15 mouse cellular contexts compared by ENCODE assay signal in genomic region chr3:104846601-104847000, GRCm38 (mm10).
"Had no signal": no experiment of that assay in that cellular context is flagged by ENCODE, and none has a peak within 500 bp of the region (broad histone marks: within the 10 kb centered on the region; RNA-seq: fewer than 3 reads in every experiment).

No protein-coding gene starts in this region.

- ATAC-seq: liver, embryonic 12.5 days had no signal

- H3K27me3 ChIP-seq: limb, embryonic 15.5 days; liver, embryonic 12.5 days; neural tube, embryonic 15.5 days had no signal

- DNase-seq: lung, embryonic 14.5 days; lung, postnatal 10 days; lung, postnatal 4 days; midbrain, embryonic 14.5 days; right cerebral cortex, adult 18-20 months; right cerebral cortex, postnatal 25 days; spleen, adult 18-20 months; thymus, adult 18-20 months; thymus, postnatal 14 days had no signal

- H3K9ac ChIP-seq: limb, embryonic 15.5 days; liver, embryonic 12.5 days; lung, embryonic 14.5 days; neural tube, embryonic 15.5 days had no signal

- H3K9me3 ChIP-seq: limb, embryonic 15.5 days; liver, embryonic 12.5 days; neural tube, embryonic 15.5 days had no signal

- H3K27ac ChIP-seq: left cerebral cortex, adult 2 months; limb, embryonic 15.5 days; liver, embryonic 12.5 days; midbrain, embryonic 10.5 days; neural tube, embryonic 15.5 days had no signal

- H3K4me1 ChIP-seq: limb, embryonic 15.5 days; liver, embryonic 12.5 days; midbrain, embryonic 10.5 days; neural tube, embryonic 15.5 days had no signal

- H3K4me3 ChIP-seq: left cerebral cortex, adult 2 months; limb, embryonic 15.5 days; liver, embryonic 12.5 days; midbrain, embryonic 10.5 days; myocyte; neural tube, embryonic 15.5 days had no signal

- H3K4me2 ChIP-seq: limb, embryonic 15.5 days; liver, embryonic 12.5 days; lung, embryonic 14.5 days; neural tube, embryonic 15.5 days had no signal
